Mouse (Mus musculus): ENCODE data around the gene Olfr623. TPM values are rescaled to one million over a fixed set of nuclear protein-coding genes. Genes with fewer than 3 reads are reported as not detected.

Olfr623 gene
- polyA plus RNA-seq (2017; shearing (Covaris generic)), result not detected

DNA sequence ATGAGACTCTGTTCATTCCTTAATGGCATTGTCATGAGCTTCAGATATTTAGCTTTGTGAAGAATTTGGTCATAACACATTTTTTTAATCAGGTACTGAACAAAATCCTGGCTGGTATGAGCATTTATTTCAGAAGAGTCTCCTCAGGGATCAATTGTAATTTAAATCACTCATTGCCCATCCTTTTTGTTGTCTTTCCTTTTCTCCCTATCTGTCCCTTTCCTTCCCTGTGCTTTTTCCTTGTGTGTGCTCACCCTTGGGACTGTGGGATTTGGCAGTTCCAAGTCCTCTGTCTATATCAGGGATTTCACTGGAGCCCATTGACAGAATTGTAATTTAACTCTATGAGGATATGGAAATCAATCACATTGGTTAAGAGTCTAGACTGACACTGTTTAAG is at the start of gene Olfr623:
Olfr623 (minus strand) TSS at position 101 of the 400 bp plus-strand sequence.
- no peak for ATAC-seq

DNA sequence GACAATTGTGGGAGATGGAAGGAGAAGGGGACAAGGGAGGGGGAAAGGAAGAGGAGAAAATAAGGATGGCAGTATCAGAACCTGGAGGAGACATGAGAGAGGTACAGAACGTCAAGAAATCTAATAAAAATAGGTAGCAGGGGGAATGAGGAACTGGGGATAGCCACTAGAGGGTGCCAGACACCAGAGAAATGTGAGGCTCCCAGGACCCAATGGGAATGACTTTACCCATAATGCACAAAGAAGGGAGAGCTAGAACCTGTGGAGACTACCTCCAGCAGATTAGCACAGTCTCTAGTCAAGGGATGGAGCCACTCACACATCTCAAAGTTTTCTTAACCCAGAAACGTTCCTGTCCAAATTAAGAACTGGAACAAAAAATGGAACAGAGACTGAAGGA is 48.5 kb upstream of the Olfr623 start:
- no peak for ATAC-seq

DNA sequence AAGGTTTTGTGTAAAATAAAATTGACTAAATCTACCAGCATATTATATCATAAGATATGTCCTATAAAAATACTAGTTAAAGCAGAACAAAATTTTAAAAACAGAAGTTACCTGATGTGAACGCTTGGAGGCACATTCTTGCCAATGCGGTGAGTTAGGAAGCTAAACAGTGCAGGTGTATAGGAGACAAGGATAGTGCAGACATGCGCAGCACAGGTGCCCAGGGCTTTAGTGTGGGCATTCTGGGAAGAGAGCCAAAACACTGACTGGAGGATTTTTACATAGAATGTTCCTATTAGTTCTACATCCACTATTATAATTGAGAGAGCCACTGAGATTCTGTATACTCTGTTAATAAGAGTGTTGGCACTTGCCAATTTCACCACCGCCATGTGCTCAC is 36.0 kb upstream of the Olfr623 start:
- ATAC-seq, result no peak

DNA sequence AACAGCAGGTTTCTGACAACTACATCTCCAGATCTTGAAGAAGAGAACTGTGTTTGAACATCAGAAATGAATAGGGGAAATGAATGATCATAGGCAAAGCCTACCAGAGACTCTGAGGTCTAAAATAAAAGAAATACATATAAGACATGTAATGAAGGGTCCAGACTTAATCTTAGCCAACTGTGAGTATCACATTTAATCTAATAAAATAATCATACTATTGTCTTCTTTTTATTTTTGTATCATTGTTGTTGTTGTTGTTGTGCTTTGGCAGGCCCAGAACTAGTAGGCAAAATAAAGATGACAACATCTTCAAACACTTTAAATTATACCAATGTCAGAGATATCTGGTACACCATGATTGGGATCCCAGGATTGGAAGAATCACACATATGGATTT is 18.9 kb upstream of the Olfr623 start, which contains the start of gene Olfr625-ps1:
Olfr625-ps1 (plus strand) TSS at position 301 of the 400 bp plus-strand sequence.
- no peak for ATAC-seq

DNA sequence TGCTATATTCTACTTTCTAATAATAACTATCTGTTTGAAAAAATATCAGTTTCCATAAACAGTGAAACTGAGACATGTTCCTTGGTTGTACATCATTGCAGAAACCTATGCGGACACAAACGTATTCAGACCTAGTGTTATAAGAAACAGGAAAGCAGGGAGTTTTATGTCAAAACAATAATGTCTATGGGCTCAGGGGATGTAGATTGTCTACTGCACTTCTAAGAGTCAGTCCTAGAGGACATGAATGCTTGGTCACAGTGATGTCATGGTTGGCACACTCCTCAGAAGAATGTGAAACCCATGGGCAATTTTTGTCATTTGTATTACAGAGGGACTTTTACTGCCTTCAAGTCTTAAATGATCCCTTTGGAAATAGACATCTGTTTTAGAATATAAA is 7.6 kb upstream of the Olfr623 start, which contains the start of gene Olfr624:
Olfr624 (minus strand) TSS at position 101 of the 400 bp plus-strand sequence.
- no peak for ATAC-seq

DNA sequence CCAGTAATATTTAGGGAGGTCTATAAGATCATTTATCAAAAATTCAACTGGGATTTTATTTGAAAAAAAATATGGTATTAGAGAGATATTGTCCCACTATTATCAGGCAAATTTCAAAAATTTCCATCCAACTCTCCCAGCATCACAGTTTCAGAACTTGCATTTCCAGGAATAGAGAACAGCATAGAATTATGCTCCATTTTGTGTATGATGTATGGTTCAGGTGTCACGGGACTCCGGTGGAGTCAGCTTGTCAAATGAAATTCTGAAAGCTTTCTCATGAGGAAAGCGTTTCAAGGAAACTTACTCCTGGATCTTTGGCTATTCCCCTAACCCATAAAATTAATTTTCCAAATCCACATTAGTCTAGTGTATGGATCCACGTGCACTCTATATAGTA is 19.4 kb downstream of the Olfr623 start:
- no peak for ATAC-seq

DNA sequence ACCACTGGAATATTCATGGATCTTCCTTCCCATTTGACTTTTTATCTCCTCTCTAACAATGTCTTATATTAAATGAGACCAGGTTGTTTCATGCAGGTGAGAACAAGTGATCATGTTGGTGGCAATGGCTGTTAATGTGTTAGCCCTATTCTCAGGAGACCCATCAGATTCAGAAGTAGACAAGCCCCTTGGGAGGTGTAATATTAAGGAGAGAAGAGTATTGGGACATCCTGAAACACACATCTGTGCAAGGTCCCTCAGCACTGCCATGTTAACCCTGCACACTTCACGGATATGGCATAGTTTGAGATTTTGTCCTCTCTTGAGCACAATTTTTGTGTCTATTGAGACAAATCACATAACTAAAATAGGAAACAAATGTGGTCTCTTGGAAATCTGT is 20.9 kb downstream of the Olfr623 start, which contains the start of gene Olfr622:
Olfr622 (minus strand) TSS at position 101 of the 400 bp plus-strand sequence.
- no peak for ATAC-seq

DNA sequence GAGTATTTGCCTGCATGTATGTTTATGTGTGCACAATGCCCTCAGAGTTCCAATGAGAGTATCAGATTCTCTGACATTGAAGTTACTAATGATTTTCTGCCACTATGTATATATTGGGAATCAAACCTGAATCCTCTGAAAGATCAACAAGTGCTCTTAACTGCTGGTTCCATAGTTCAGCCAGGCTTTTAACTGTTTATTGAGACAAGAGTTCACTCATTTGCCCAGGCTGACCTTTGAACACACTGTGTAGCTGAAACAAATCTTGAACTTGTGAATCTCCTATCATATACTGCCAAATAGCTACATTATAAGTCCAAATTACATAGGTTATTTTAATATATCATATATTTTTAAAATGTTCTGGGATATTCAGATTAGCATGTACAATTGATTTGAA is 26.7 kb downstream of the Olfr623 start:
- ATAC-seq, result no peak

DNA sequence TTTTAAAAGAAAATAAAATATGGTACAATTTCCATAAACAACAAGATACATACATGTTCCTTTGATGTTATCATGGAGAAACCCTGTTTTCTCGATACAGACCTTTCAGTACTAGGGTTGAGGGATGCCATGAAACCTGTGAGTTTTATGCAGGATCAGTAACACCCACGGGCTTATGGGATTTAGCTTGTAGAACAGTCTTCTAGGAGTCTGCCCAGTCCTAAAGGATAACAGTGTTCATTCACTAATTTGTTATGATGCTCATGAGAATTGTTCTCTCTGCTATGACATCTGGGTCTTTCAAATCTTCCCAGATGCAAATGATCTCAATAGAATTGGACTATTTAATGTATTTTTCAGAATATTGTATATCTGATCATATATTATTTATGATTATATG is 51.1 kb downstream of the Olfr623 start, which contains the start of gene Olfr620:
Olfr620 (minus strand) TSS at position 101 of the 400 bp plus-strand sequence.
- no peak for ATAC-seq

Other genes with a start within 250 kb of the Olfr623 start
- gene Usp17lc, start 248.6 kb downstream of the Olfr623 start, polyA plus RNA-seq (2017; shearing (Covaris generic)), result not detected
- gene Olfr605, start 218.3 kb downstream of the Olfr623 start, polyA plus RNA-seq (2017; shearing (Covaris generic)), result not detected
- not detected for gene Olfr606, start 214.7 kb downstream of the Olfr623 start, polyA plus RNA-seq (2017; shearing (Covaris generic))
- gene Olfr607, start 199.5 kb downstream of the Olfr623 start, polyA plus RNA-seq (2017; shearing (Covaris generic)), result under 1 TPM in 1 of 2 experiments, not detected in 1; 0.08 TPM
- gene Olfr608, start 193.8 kb downstream of the Olfr623 start, polyA plus RNA-seq (2017; shearing (Covaris generic)), result not detected
- not detected for gene Olfr609, start 165.6 kb downstream of the Olfr623 start, polyA plus RNA-seq (2017; shearing (Covaris generic))
- gene Olfr610, start 151.6 kb downstream of the Olfr623 start, polyA plus RNA-seq (2017; shearing (Covaris generic)), result not detected
- not detected for gene Olfr611, start 142.9 kb downstream of the Olfr623 start, polyA plus RNA-seq (2017; shearing (Covaris generic))
- not detected for gene Olfr612, start 121.0 kb downstream of the Olfr623 start, polyA plus RNA-seq (2017; shearing (Covaris generic))
- not detected for gene Olfr613, start 115.6 kb downstream of the Olfr623 start, polyA plus RNA-seq (2017; shearing (Covaris generic))
- gene Olfr615, start 107.6 kb downstream of the Olfr623 start, polyA plus RNA-seq (2017; shearing (Covaris generic)), result not detected
- gene Olfr616, start 94.6 kb downstream of the Olfr623 start, polyA plus RNA-seq (2017; shearing (Covaris generic)), result not detected
- gene Olfr617, start 90.6 kb downstream of the Olfr623 start, polyA plus RNA-seq (2017; shearing (Covaris generic)), result not detected
- gene Olfr618, start 73.6 kb downstream of the Olfr623 start, polyA plus RNA-seq (2017; shearing (Covaris generic)), result not detected
- not detected for gene Olfr619, start 63.1 kb downstream of the Olfr623 start, polyA plus RNA-seq (2017; shearing (Covaris generic))
- 1 to 10 TPM in 1 of 2 experiments, not detected in 1; 1.3 TPM for gene Olfr620, start 51.2 kb downstream of the Olfr623 start, polyA plus RNA-seq (2017; shearing (Covaris generic))
- gene Olfr622, start 21.0 kb downstream of the Olfr623 start, polyA plus RNA-seq (2017; shearing (Covaris generic)), result not detected
- not detected for gene Olfr624, start 7.5 kb upstream of the Olfr623 start, polyA plus RNA-seq (2017; shearing (Covaris generic))
- gene Olfr625-ps1, start 19.0 kb upstream of the Olfr623 start, polyA plus RNA-seq (2017; shearing (Covaris generic)), result not detected
- gene Olfr243, start 51.0 kb upstream of the Olfr623 start, polyA plus RNA-seq (2017; shearing (Covaris generic)), result not detected
- gene Olfr628, start 66.7 kb upstream of the Olfr623 start, polyA plus RNA-seq (2017; shearing (Covaris generic)), result not detected
- gene Olfr629, start 81.2 kb upstream of the Olfr623 start, polyA plus RNA-seq (2017; shearing (Covaris generic)), result not detected
- gene Olfr630, start 93.6 kb upstream of the Olfr623 start, polyA plus RNA-seq (2017; shearing (Covaris generic)), result not detected
- gene Olfr69, start 107.9 kb upstream of the Olfr623 start, polyA plus RNA-seq (2017; shearing (Covaris generic)), result not detected
- gene Olfr68, start 116.0 kb upstream of the Olfr623 start, polyA plus RNA-seq (2017; shearing (Covaris generic)), result not detected
- gene Olfr67, start 128.1 kb upstream of the Olfr623 start, polyA plus RNA-seq (2017; shearing (Covaris generic)), result not detected
- 100 to 1,000 TPM in 1 of 2 experiments, 1 to 10 TPM in 1; 1.3 to 103 TPM for gene Hbb-bt, start 150.3 kb upstream of the Olfr623 start, polyA plus RNA-seq (2017; shearing (Covaris generic))
- gene Hbb-bs, start 164.4 kb upstream of the Olfr623 start, polyA plus RNA-seq (2017; shearing (Covaris generic)), result 100 to 1,000 TPM in 1 of 2 experiments, 1 to 10 TPM in 1; 8.3 to 367 TPM
- gene Hbb-bh2, start 176.8 kb upstream of the Olfr623 start, polyA plus RNA-seq (2017; shearing (Covaris generic)), result not detected
- gene Hbb-bh1, start 179.5 kb upstream of the Olfr623 start, polyA plus RNA-seq (2017; shearing (Covaris generic)), result not detected
- not detected for gene Hbb-y, start 189.5 kb upstream of the Olfr623 start, polyA plus RNA-seq (2017; shearing (Covaris generic))
- under 1 TPM in 1 of 2 experiments, not detected in 1; 0.19 TPM for gene Olfr66, start 222.6 kb upstream of the Olfr623 start, polyA plus RNA-seq (2017; shearing (Covaris generic))
- not detected for gene Olfr64, start 230.8 kb upstream of the Olfr623 start, polyA plus RNA-seq (2017; shearing (Covaris generic))
- not detected for gene Olfr65, start 239.8 kb upstream of the Olfr623 start, polyA plus RNA-seq (2017; shearing (Covaris generic))